Mouse (Mus musculus) ES-Bruce4 (cell line): ENCODE measurements around the gene Myo1f. TPM values are rescaled to one million over a fixed set of nuclear protein-coding genes. Genes with fewer than 3 reads are reported as not detected.
"Not testable (repeated sequence)": the region's sequence is repeated elsewhere in the genome, so short reads cannot be mapped to it uniquely, and the experiment has no call there.

Experiments used
- H3K27ac ChIP-seq: 2 replicates; pipeline ENCODE4 v1.5.1; 2012; ENCODE audit warnings: low read length, inconsistent platforms; ENCODE audit not compliant: insufficient read depth
- H3K27me3 ChIP-seq: 2 replicates; pipeline ENCODE4 v1.6.1; 2012; ENCODE audit warnings: mild to moderate bottlenecking, low read length, inconsistent platforms; ENCODE audit not compliant: control insufficient read depth, poor library complexity, insufficient read depth, severe bottlenecking
- H3K36me3 ChIP-seq: 2 replicates; pipeline ENCODE4 v1.6.1; 2012; ENCODE audit warnings: inconsistent platforms, mild to moderate bottlenecking, low read length, moderate library complexity; ENCODE audit not compliant: control insufficient read depth, poor library complexity, insufficient read depth, severe bottlenecking
- H3K4me1 ChIP-seq: one replicate; pipeline ENCODE4 v1.8.1; 2011; ENCODE audit warnings: low read length; ENCODE audit not compliant: control insufficient read depth, insufficient read depth
- H3K4me3 ChIP-seq: 2 replicates; pipeline ENCODE4 v1.5.1; 2011; ENCODE audit warnings: low read depth, mild to moderate bottlenecking, low read length
- H3K9ac ChIP-seq: 2 replicates; pipeline ENCODE4 v1.6.1; 2012; ENCODE audit warnings: low read depth, mild to moderate bottlenecking, inconsistent platforms; ENCODE audit not compliant: poor library complexity, severe bottlenecking
- H3K9me3 ChIP-seq: replicated peaks from 2 replicates; pipeline ENCODE4 v1.6.1; 2012; ENCODE audit warnings: mild to moderate bottlenecking, low read length, inconsistent platforms; ENCODE audit not compliant: control insufficient read depth, poor library complexity, insufficient read depth, severe bottlenecking
- CTCF ChIP-seq: IDR thresholded peaks from one replicate; pipeline ENCODE4 v1.8.1; 2011; ENCODE audit warnings: low read depth, low read length
- EP300 ChIP-seq: IDR thresholded peaks from 2 replicates; pipeline ENCODE4 v1.6.1; 2011; ENCODE audit warnings: low read depth, low read length; ENCODE audit not compliant: insufficient read depth
- POLR2A ChIP-seq: IDR thresholded peaks from one replicate; pipeline ENCODE4 v1.8.1; 2011; ENCODE audit warnings: low read length; ENCODE audit not compliant: insufficient read depth
- polyA plus RNA-seq: library from polyadenylated mRNA; stranded (reverse); fragments of >200 nt; gene quantifications from 2 replicates; pipeline ENCODE4 v1.2.4, GENCODE M21; 2011; ENCODE audit warnings: low read depth; ENCODE audit not compliant: missing spikeins, insufficient read depth, insufficient read length

Gene Myo1f
- polyA plus RNA-seq, 1 experiment = not detected

DNA sequence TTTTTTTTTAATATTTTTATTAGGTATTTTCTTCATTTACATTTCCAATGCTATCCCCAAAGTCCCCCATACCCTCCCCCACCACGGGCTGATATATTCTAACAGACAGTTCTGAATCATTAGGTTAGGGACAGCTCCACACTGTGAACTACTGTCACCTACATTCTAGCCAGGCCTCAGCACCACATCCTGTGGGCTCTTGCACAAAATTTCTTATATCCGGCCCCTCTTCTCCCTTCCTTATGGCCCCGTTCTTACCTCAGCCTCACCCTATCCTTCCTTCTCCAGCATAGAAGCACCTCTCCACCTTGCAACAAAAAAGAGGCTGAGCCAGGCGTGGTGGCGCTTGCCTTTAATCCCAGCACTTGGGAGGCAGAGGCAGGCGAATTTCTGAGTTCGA is 55.0 kb downstream of the Myo1f start:
- Histone ChIP-seq H3K9ac (no peak overlapping the region), H3K27ac (no peak overlapping the region), H3K4me1 (no peaks in the 10 kb centered on the region), H3K4me3 (no peak overlapping the region), H3K27me3 (no peaks in the 10 kb centered on the region), H3K9me3 (no peaks in the 10 kb centered on the region), H3K36me3 (no peaks in the 10 kb centered on the region)
- no peak for TF ChIP-seq CTCF
- no peak for TF ChIP-seq POLR2A

DNA sequence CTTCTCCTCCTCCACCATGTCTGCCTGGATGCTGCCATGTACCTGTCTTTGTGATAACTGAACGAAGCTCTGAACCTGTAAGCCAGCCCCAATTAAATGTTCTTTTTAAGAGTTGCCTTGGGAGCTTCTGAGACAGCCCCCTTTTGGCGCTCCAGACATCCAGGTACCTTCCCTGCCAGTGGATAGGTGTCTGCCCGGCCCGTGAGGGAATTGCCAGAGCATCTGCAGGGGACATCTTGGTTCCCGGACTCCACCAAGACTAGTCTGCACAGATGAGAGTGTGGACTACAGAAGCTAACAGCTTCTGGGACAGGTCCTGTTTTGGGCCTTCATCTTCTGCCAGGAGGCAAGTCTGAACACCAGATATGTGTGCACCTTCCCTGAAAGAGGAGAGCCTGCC is 58.2 kb downstream of the Myo1f start:
- not testable (repeated sequence) for H3K4me3 ChIP-seq, H3K9me3 ChIP-seq, H3K36me3 ChIP-seq, H3K27ac ChIP-seq, H3K4me1 ChIP-seq, H3K27me3 ChIP-seq, H3K9ac ChIP-seq

DNA sequence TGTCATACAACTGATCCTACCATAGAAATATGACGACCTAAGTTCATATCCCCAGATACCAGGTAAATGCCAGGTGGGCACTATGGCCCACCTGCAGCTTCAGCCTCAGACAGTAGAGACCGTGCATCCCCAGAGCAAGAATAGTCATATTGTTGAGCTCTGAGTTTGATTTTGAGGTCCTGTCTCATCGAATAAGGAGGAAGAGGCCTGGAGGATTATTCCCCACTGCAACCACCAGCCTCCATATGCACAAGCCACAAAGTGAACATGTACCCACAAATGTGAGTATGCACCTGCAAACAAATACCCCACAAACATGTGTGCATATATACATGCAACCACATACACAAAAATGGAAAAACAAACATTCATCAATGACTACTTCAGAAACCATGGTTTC is 71.8 kb downstream of the Myo1f start:
- Histone ChIP-seq H3K9me3 (peaks cover 3% of the 10 kb centered on the region; the same call in 1 of the 2 replicates), H3K4me1 (no peaks in the 10 kb centered on the region), H3K27me3 (no peaks in the 10 kb centered on the region), H3K4me3 (no peak overlapping the region), H3K27ac (no peak overlapping the region), H3K36me3 (peaks cover 10% of the 10 kb centered on the region), H3K9ac (no peak overlapping the region)
- no peak for TF ChIP-seq CTCF
- TF ChIP-seq EP300 = no peak
- TF ChIP-seq POLR2A = no peak

DNA sequence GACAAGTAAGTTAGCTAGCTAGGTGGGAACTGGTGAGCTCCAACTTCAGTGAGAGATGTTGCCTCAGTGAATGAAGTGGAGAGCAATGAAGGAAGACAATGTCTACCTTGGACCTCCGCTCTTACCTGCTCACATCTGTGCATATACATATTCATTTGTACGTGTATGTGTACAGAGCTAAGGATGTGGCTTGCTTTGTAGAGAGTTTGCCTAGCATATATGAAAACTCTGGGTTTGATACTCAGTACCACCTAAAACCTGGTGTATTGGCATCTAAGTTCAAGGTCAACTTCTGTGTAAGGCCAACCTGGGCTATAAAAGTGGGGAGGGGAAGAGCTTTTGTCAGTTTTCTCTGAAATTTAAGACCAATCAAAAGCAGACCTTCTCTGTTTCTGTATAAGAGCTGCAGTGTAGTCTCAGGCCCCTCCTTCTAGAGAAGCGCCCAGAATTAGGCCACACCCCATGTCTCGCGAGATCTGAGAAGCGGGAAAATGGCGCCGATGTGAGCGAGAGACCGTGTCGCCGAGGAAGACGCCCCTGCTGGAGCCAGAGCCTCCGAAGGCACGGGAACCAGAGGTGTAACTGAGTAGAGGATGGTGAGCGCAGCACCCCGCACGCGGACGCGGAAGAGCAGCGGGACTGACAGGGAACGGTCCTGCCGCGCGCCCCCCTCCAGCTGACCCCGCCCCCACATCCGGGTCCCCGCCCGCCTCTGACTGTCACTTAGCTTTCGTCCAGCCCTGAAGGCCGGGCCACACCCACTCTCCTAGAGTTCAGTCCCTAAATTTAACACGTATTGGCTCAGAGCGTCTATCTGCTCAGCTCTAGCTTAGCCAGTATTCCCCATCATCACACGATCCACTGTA is 73.3 kb downstream of the Myo1f start, which contains the start of gene Zfp414:
Zfp414 (plus strand) TSS at position 470 of the 866 bp plus-strand sequence.
- H3K27ac ChIP-seq = peak within 1 kb of the TSS; percentile 65
- H3K27me3 ChIP-seq = no peaks in the 10 kb centered on the region
- peak within 1 kb of the TSS; percentile 95 for H3K4me3 ChIP-seq
- no peak for TF ChIP-seq EP300
- TF ChIP-seq POLR2A = no peak
- no peak for TF ChIP-seq CTCF
- H3K9me3 ChIP-seq = peaks cover 3% of the 10 kb centered on the region; the same call in 1 of the 2 replicates
- H3K4me1 ChIP-seq = no peaks in the 10 kb centered on the region
- peaks cover 10% of the 10 kb centered on the region for H3K36me3 ChIP-seq
- peak within 1 kb of the TSS; percentile 73 for H3K9ac ChIP-seq

DNA sequence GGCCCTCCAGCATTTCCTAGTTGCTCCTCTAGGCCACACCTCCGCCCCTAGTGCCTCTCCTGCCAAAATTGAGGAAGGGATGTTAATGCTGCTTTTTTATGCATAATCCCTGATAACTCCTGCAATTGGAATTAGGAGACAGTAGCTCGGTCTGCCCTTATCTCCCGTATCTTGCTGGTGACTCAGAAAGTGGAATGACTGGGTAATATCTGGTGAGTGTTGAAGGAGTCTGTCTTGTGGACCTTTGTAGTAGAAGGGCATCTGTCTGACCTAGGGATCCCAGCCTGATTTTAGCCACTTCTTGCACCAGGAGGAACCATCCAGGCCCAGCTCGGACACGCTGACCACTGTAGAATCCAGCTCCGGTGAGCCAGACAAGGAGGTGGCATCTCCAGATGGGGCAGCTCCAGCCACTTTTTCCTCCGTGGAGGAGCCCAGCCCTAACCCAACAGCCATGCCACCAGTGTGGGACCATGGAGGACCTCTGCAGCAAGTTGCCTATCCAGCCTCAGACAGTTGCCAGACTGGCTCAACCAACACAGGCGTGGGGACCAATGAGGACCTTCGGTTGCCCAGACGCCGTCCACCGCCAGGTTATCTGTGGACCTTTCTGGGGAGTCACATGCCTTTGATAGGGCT is 74.1 kb downstream of the Myo1f start:
- H3K27me3 ChIP-seq = no peaks in the 10 kb centered on the region
- peaks cover 10% of the 10 kb centered on the region for H3K36me3 ChIP-seq
- TF ChIP-seq CTCF (no peak), EP300 (no peak), POLR2A (no peak)
- H3K27ac ChIP-seq = no peak overlapping the region
- peak overlapping the region; percentile 95 for H3K4me3 ChIP-seq
- H3K9me3 ChIP-seq = peaks cover 3% of the 10 kb centered on the region; the same call in 1 of the 2 replicates
- H3K9ac ChIP-seq = peak overlapping the region; percentile 73
- no peaks in the 10 kb centered on the region for H3K4me1 ChIP-seq
